Mouse (Mus musculus): ENCODE results near the gene Gjb1. TPM values are rescaled to one million over a fixed set of nuclear protein-coding genes. Genes with fewer than 3 reads are reported as not detected.
A peak's percentile ranks its signal among the peaks of the same experiment; 100 is the strongest.

Gjb1 gene
- total and polyA plus RNA-seq, 2 experiments from 2014 or later = 2.1 to 2.4 TPM

GRCm38 (mm10) chrX:101379744-101380143 is 3.6 kb downstream of the Gjb1 start:
- no peak overlapping the region for H3K9ac ChIP-seq
- H3K4me3 ChIP-seq (ENCODE audit: low read depth, low read length) = no peak overlapping the region
- no peak for TF ChIP-seq CTCF (IDR thresholded peaks at IDR 0.05; ENCODE audit: low read depth)
- no peak for DNase-seq
- no peak for ATAC-seq
- H3K4me2 ChIP-seq (ENCODE audit: low read depth) = no peak overlapping the region
- no peaks in the 10 kb centered on the region for H3K36me3 ChIP-seq (ENCODE audit: insufficient read depth)
- H3K27ac ChIP-seq (ENCODE audit: low read depth, low read length) = no peak overlapping the region
- H3K9me3 ChIP-seq (ENCODE audit: low read length) = no peaks in the 10 kb centered on the region
- no peaks in the 10 kb centered on the region for H3K27me3 ChIP-seq (ENCODE audit: insufficient read depth, low read length)
- H3K4me1 ChIP-seq (ENCODE audit: insufficient read depth) = no peaks in the 10 kb centered on the region; the same call in 1 of the 2 replicates
- WGBS = 71% methylated on average over 1 of the region's 1 CpGs

- H3K4me1 ChIP-seq (ENCODE audit: insufficient read depth) = no peaks in the 10 kb centered on the region; the same call in 1 of the 2 replicates
- 40% methylated on average over 18 of the region's 18 CpGs for WGBS
- no peak for TF ChIP-seq CTCF (IDR thresholded peaks at IDR 0.05; ENCODE audit: low read depth)
- no peak for DNase-seq
- no peak overlapping the region for H3K27ac ChIP-seq (ENCODE audit: low read depth, low read length)
- no peak overlapping the region for H3K4me2 ChIP-seq (ENCODE audit: low read depth)
- H3K9me3 ChIP-seq (ENCODE audit: low read length) = no peaks in the 10 kb centered on the region
- H3K9ac ChIP-seq = no peak overlapping the region
- H3K4me3 ChIP-seq (ENCODE audit: low read depth, low read length) = no peak overlapping the region
- H3K36me3 ChIP-seq (ENCODE audit: insufficient read depth) = no peaks in the 10 kb centered on the region
- H3K27me3 ChIP-seq (ENCODE audit: insufficient read depth, low read length) = no peaks in the 10 kb centered on the region
- 0 out of 2 replicates have a peak, but pooled peaks have one; percentile 7 for ATAC-seq
Observed at GRCm38 (mm10) chrX:101383455-101383854, 7.3 kb downstream of the Gjb1 start.

GRCm38 (mm10) chrX:101384439-101385137 is 8.4 kb downstream of the Gjb1 start:
- ATAC-seq (peak; percentile 57), DNase-seq (peak; percentile 29)
- WGBS = 30% methylated on average over 32 of the region's 32 CpGs
- Histone ChIP-seq H3K4me1 (ENCODE audit: insufficient read depth) (no peaks in the 10 kb centered on the region; the same call in 1 of the 2 replicates), H3K4me3 (ENCODE audit: low read depth, low read length) (peak overlapping the region; percentile 19), H3K9me3 (ENCODE audit: low read length) (no peaks in the 10 kb centered on the region), H3K27me3 (ENCODE audit: insufficient read depth, low read length) (no peaks in the 10 kb centered on the region), H3K36me3 (ENCODE audit: insufficient read depth) (no peaks in the 10 kb centered on the region), H3K9ac (peak overlapping the region; percentile 41), H3K4me2 (ENCODE audit: low read depth) (peak overlapping the region; percentile 43), H3K27ac (ENCODE audit: low read depth, low read length) (peak overlapping the region; percentile 9; the same call in 1 of the 2 replicates)
- no peak for TF ChIP-seq CTCF (IDR thresholded peaks at IDR 0.05; ENCODE audit: low read depth)

- Histone ChIP-seq H3K27me3 (ENCODE audit: insufficient read depth, low read length) (no peaks in the 10 kb centered on the region), H3K4me3 (ENCODE audit: low read depth, low read length) (no peak overlapping the region), H3K4me2 (ENCODE audit: low read depth) (no peak overlapping the region), H3K9me3 (ENCODE audit: low read length) (no peaks in the 10 kb centered on the region), H3K4me1 (ENCODE audit: insufficient read depth) (no peaks in the 10 kb centered on the region; the same call in 1 of the 2 replicates), H3K9ac (no peak overlapping the region), H3K27ac (ENCODE audit: low read depth, low read length) (no peak overlapping the region), H3K36me3 (ENCODE audit: insufficient read depth) (no peaks in the 10 kb centered on the region)
- DNase-seq (no peak), ATAC-seq (no peak)
- no peak for TF ChIP-seq CTCF (IDR thresholded peaks at IDR 0.05; ENCODE audit: low read depth)
- WGBS = 47% methylated on average over 4 of the region's 4 CpGs
Observed at GRCm38 (mm10) chrX:101386222-101386621, 10.0 kb downstream of the Gjb1 start.

GRCm38 (mm10) chrX:101388866-101389537 is 12.8 kb downstream of the Gjb1 start:
- Histone ChIP-seq H3K9ac (no peak overlapping the region), H3K4me1 (ENCODE audit: insufficient read depth) (no peaks in the 10 kb centered on the region; the same call in 1 of the 2 replicates), H3K27me3 (ENCODE audit: insufficient read depth, low read length) (no peaks in the 10 kb centered on the region), H3K4me3 (ENCODE audit: low read depth, low read length) (no peak overlapping the region), H3K9me3 (ENCODE audit: low read length) (no peaks in the 10 kb centered on the region), H3K36me3 (ENCODE audit: insufficient read depth) (no peaks in the 10 kb centered on the region), H3K27ac (ENCODE audit: low read depth, low read length) (peak overlapping the region; percentile 29; the same call in 1 of the 2 replicates), H3K4me2 (ENCODE audit: low read depth) (no peak overlapping the region)
- ATAC-seq (peak; percentile 91), DNase-seq (peak; percentile 71)
- WGBS = 42% methylated on average over 5 of the region's 5 CpGs
- TF ChIP-seq CTCF (IDR thresholded peaks at IDR 0.05; ENCODE audit: low read depth) = no peak

- 62% methylated on average over 2 of the region's 2 CpGs for WGBS
- H3K27me3 ChIP-seq (ENCODE audit: insufficient read depth, low read length) = no peaks in the 10 kb centered on the region
- no peak overlapping the region for H3K27ac ChIP-seq (ENCODE audit: low read depth, low read length)
- ATAC-seq = no peak
- H3K9ac ChIP-seq = no peak overlapping the region
- H3K4me1 ChIP-seq (ENCODE audit: insufficient read depth) = no peaks in the 10 kb centered on the region
- H3K4me2 ChIP-seq (ENCODE audit: low read depth) = no peak overlapping the region
- H3K4me3 ChIP-seq (ENCODE audit: low read depth, low read length) = no peak overlapping the region
- DNase-seq = no peak
- no peak for TF ChIP-seq CTCF (IDR thresholded peaks at IDR 0.05; ENCODE audit: low read depth)
- H3K9me3 ChIP-seq (ENCODE audit: low read length) = no peaks in the 10 kb centered on the region
- no peaks in the 10 kb centered on the region for H3K36me3 ChIP-seq (ENCODE audit: insufficient read depth)
Observed at GRCm38 (mm10) chrX:101394341-101394740, 18.2 kb downstream of the Gjb1 start.

- WGBS = 30% methylated on average over 11 of the region's 11 CpGs
- H3K4me2 ChIP-seq (ENCODE audit: low read depth) = no peak overlapping the region
- H3K9ac ChIP-seq = no peak overlapping the region
- no peak for TF ChIP-seq CTCF (IDR thresholded peaks at IDR 0.05; ENCODE audit: low read depth)
- no peak for ATAC-seq
- H3K36me3 ChIP-seq (ENCODE audit: insufficient read depth) = no peaks in the 10 kb centered on the region
- H3K27me3 ChIP-seq (ENCODE audit: insufficient read depth, low read length) = no peaks in the 10 kb centered on the region
- H3K9me3 ChIP-seq (ENCODE audit: low read length) = no peaks in the 10 kb centered on the region
- H3K27ac ChIP-seq (ENCODE audit: low read depth, low read length) = no peak overlapping the region
- H3K4me1 ChIP-seq (ENCODE audit: insufficient read depth) = no peaks in the 10 kb centered on the region
- H3K4me3 ChIP-seq (ENCODE audit: low read depth, low read length) = no peak overlapping the region
- no peak for DNase-seq
Observed at GRCm38 (mm10) chrX:101396459-101396858, 20.3 kb downstream of the Gjb1 start.

Measured in forebrain, postnatal 0 days (tissue).